Mouse (Mus musculus) G1E (cell line): ENCODE results near the gene Tnfrsf9.

Source experiments
- CTCF ChIP-seq: IDR thresholded peaks from 2 replicates; pipeline ENCODE4 v1.5.1; 2012; ENCODE audit warnings: low read depth, low read length, inconsistent platforms, mixed read lengths
- GATA1 ChIP-seq: IDR thresholded peaks from 2 replicates; pipeline ENCODE4 v1.6.1; 2012; ENCODE audit warnings: borderline replicate concordance, low read length, inconsistent platforms, mixed read lengths
- GATA2 ChIP-seq: IDR thresholded peaks from 2 replicates; pipeline ENCODE4 v1.6.1; 2012; ENCODE audit warnings: low read depth, low read length, inconsistent platforms, borderline replicate concordance
- POLR2AphosphoS5 ChIP-seq: IDR thresholded peaks from 2 replicates; pipeline ENCODE4 v1.6.1; 2012; ENCODE audit warnings: low read depth, low read length, inconsistent platforms; ENCODE audit not compliant: insufficient replicate concordance
- TAL1 ChIP-seq: conservative IDR thresholded peaks from 2 replicates; pipeline ENCODE4 v1.6.1; 2012; ENCODE audit warnings: low read depth, low read length, inconsistent platforms, mixed read lengths

GRCm38 (mm10) chr4:150887903-150888302, 26.5 kb upstream of the Tnfrsf9 start:
- TF ChIP-seq POLR2AphosphoS5 (no peak), CTCF (no peak), GATA1 (no peak), TAL1 (no peak), GATA2 (no peak)
